Mouse (Mus musculus) macrophage (primary cell): ENCODE measurements around the gene Mov10l1. TPM values are rescaled to one million over a fixed set of nuclear protein-coding genes. Genes with fewer than 3 reads are reported as not detected.
A peak's percentile ranks its signal among the peaks of the same experiment; 100 is the strongest.

ENCODE experiments used
- H3K27ac ChIP-seq: fragments of 350-480 bp; formaldehyde crosslinking; 2 replicates; pipeline ENCODE4 v1.9.0; 2021
- H3K36me3 ChIP-seq: fragments of 350-480 bp; formaldehyde crosslinking; 2 replicates; pipeline ENCODE4 v1.9.0; 2021; ENCODE audit errors: inconsistent target
- H3K4me3 ChIP-seq: fragments of 350-480 bp; formaldehyde crosslinking; 2 replicates; pipeline ENCODE4 v1.9.0; 2021; ENCODE audit errors: inconsistent target
- H3K79me2 ChIP-seq: fragments of 350-480 bp; formaldehyde crosslinking; 2 replicates; pipeline ENCODE4 v1.9.0; 2021; ENCODE audit errors: inconsistent target
- WGBS: methylation state at CpG from one replicate; pipeline ENCODE4 v1.1.7; 2026; ENCODE audit warnings: inconsistent platforms; ENCODE audit not compliant: missing documents; 5-methylcytosine and 5-hydroxymethylcytosine counted together
- polyA plus RNA-seq: library from polyadenylated mRNA; stranded (reverse); fragments of 250-400 nt; gene quantifications from 3 replicates; pipeline ENCODE4 v1.2.4, GENCODE M21; 2018; ENCODE audit warnings: inconsistent platforms

The Mov10l1 gene
- polyA plus RNA-seq, 1 experiment from 2014 or later, result not detected

GRCm38 (mm10) chr15:89060032-89060681 lies 77.4 kb downstream of the Mov10l1 start:
- Histone ChIP-seq H3K27ac (no peak overlapping the region), H3K36me3 (no peaks in the 10 kb centered on the region), H3K79me2 (no peaks in the 10 kb centered on the region), H3K4me3 (no peak overlapping the region)
- WGBS, result 7% methylated on average over 39 of the region's 48 CpGs

DNA sequence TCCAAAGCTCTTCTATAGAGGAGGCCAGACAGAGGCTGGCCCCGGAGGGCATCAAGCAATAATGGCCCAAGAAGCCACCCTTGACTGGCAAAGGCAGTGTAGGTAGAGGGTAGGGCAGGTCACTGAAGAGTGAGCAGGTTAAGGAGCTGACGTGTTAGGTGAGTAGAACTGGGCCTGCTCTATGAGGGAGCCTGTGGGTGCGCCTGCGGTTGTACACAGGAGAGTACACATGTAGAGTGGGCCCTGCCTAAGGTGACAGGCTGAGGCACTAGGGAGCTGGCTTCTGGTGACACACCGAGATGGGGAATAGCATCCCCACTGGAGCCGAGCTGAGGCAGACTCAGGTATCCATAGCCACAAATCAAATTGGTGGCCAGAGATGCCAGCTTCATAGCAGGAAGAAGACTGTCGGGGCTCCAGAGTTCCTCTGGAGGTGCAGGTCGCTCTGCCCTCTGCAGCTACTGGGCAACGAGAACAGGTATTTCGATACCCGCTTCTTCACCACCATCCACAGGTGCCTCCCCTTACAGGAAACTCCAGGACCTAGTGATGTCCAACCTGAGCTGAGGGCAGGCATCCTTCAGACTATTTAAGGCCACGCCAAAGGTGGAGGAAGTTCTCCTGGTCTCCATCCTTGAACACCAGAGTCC lies 78.2 kb downstream of the Mov10l1 start:
- Histone ChIP-seq H3K79me2 (no peaks in the 10 kb centered on the region), H3K36me3 (no peaks in the 10 kb centered on the region), H3K4me3 (no peak overlapping the region), H3K27ac (no peak overlapping the region)
- WGBS, result 91% methylated on average over 12 of the region's 12 CpGs

GRCm38 (mm10) chr15:89061761-89062517 lies 79.2 kb downstream of the Mov10l1 start:
- Histone ChIP-seq H3K27ac (no peak overlapping the region), H3K4me3 (no peak overlapping the region), H3K36me3 (no peaks in the 10 kb centered on the region), H3K79me2 (no peaks in the 10 kb centered on the region)
- 99% methylated on average over 6 of the region's 6 CpGs for WGBS

DNA sequence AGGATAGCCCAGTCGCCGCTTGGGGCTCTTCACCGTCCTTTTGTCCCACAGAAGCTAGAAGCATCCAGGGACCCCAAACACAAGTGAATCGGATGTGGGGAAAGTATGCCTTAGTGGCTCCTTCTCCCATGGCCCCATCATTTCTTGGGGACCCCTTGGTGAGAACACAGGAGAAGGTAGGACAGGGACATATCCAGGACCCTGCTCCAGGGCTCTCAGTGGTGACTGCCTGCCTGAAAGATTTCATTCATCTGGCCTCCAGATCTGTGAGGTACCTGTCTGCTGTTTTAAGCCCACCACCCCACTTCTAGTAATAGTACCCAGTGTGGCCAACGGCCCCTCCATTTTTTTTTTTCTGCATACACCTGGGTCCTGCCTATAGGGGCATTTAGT lies 79.8 kb downstream of the Mov10l1 start:
- no peaks in the 10 kb centered on the region for H3K36me3 ChIP-seq
- no peaks in the 10 kb centered on the region for H3K79me2 ChIP-seq
- no peak overlapping the region for H3K27ac ChIP-seq
- WGBS, result 93% methylated on average over 5 of the region's 5 CpGs
- H3K4me3 ChIP-seq, result no peak overlapping the region

GRCm38 (mm10) chr15:89063001-89063400 lies 80.3 kb downstream of the Mov10l1 start:
- Histone ChIP-seq H3K4me3 (no peak overlapping the region), H3K36me3 (no peaks in the 10 kb centered on the region), H3K27ac (no peak overlapping the region), H3K79me2 (no peaks in the 10 kb centered on the region)
- 91% methylated on average over 7 of the region's 7 CpGs for WGBS

GRCm38 (mm10) chr15:89063536-89063935 lies 80.8 kb downstream of the Mov10l1 start:
- WGBS, result 92% methylated on average over 6 of the region's 6 CpGs
- no peaks in the 10 kb centered on the region for H3K79me2 ChIP-seq
- no peak overlapping the region for H3K27ac ChIP-seq
- no peaks in the 10 kb centered on the region for H3K36me3 ChIP-seq
- H3K4me3 ChIP-seq, result no peak overlapping the region

DNA sequence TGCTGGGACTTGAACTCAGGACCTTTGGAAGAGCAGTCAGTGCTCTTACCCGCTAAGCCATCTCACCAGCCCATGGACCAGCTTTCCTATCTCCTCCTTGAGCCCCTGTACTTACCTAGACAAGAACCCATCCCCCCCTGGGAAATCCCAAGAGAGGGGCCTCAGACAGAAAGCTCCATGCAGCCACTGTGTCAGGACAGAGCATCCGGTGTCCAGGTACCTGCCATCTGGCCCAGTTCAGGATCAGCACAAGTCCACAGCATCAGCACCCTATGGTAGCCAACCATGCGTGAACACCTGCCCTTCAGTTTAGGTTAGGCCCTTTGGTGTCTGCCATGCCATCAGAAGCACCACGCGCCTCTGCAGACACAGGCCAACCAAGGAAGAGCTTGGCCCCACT lies 82.2 kb downstream of the Mov10l1 start:
- H3K36me3 ChIP-seq, result no peaks in the 10 kb centered on the region
- WGBS, result 93% methylated on average over 5 of the region's 5 CpGs
- H3K79me2 ChIP-seq, result no peaks in the 10 kb centered on the region
- no peak overlapping the region for H3K4me3 ChIP-seq
- no peak overlapping the region for H3K27ac ChIP-seq

GRCm38 (mm10) chr15:89067609-89068008 lies 84.9 kb downstream of the Mov10l1 start:
- no peak overlapping the region for H3K27ac ChIP-seq
- H3K4me3 ChIP-seq, result no peak overlapping the region
- no peaks in the 10 kb centered on the region for H3K36me3 ChIP-seq
- H3K79me2 ChIP-seq, result no peaks in the 10 kb centered on the region
- 26% methylated on average over 35 of the region's 35 CpGs for WGBS

DNA sequence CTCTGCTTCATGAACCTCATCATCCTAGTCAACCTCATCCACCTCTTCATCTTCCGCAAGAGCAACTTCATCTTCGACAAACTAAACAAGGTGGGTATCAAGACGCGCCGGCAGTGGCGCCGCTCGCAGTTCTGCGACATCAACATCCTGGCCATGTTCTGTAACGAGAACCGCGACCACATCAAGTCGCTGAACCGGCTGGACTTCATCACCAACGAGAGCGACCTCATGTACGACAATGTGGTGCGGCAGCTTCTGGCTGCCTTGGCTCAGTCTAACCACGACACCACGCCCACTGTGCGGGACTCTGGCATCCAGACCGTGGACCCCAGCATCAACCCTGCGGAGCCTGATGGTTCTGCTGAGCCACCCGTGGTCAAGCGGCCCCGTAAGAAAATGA lies 85.5 kb downstream of the Mov10l1 start:
- H3K36me3 ChIP-seq, result no peaks in the 10 kb centered on the region
- no peak overlapping the region for H3K27ac ChIP-seq
- H3K79me2 ChIP-seq, result no peaks in the 10 kb centered on the region
- no peak overlapping the region for H3K4me3 ChIP-seq
- WGBS, result 71% methylated on average over 23 of the region's 26 CpGs

DNA sequence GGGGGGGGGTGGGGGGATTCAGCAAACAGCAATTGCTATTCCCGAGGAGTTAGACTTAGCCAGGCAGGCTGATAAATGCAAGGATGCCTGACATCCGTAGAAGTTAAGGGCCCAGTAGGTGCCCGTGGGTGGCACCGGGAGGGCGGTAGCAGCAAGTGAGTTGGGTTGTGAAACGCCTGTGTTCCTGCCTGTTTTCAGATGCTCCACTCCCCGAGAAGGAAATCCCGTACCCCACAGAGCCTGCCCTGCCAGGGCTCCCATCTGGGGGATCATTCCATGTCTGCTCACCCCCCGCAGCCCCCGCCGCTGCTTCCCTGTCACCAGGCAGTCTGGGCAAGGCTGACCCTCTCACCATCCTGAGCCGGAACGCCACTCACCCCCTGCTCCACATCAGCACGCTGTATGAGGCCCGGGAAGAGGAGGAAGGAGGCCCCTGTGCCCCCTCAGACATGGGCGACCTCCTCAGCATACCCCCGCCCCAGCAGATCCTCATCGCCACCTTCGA lies 86.7 kb downstream of the Mov10l1 start:
- Histone ChIP-seq H3K4me3 (no peak overlapping the region), H3K27ac (no peak overlapping the region), H3K36me3 (no peaks in the 10 kb centered on the region), H3K79me2 (no peaks in the 10 kb centered on the region)
- WGBS, result 90% methylated on average over 16 of the region's 19 CpGs

GRCm38 (mm10) chr15:89070606-89071005 lies 87.9 kb downstream of the Mov10l1 start:
- no peaks in the 10 kb centered on the region for H3K79me2 ChIP-seq
- H3K36me3 ChIP-seq, result no peaks in the 10 kb centered on the region
- H3K4me3 ChIP-seq, result no peak overlapping the region
- 91% methylated on average over 24 of the region's 24 CpGs for WGBS
- no peak overlapping the region for H3K27ac ChIP-seq

- H3K36me3 ChIP-seq, result no peaks in the 10 kb centered on the region
- no peak overlapping the region for H3K27ac ChIP-seq
- no peak overlapping the region for H3K4me3 ChIP-seq
- H3K79me2 ChIP-seq, result peaks cover 31% of the 10 kb centered on the region
- 37% methylated on average over 7 of the region's 10 CpGs for WGBS
Observed at GRCm38 (mm10) chr15:89073993-89074603, 91.4 kb downstream of the Mov10l1 start.

DNA sequence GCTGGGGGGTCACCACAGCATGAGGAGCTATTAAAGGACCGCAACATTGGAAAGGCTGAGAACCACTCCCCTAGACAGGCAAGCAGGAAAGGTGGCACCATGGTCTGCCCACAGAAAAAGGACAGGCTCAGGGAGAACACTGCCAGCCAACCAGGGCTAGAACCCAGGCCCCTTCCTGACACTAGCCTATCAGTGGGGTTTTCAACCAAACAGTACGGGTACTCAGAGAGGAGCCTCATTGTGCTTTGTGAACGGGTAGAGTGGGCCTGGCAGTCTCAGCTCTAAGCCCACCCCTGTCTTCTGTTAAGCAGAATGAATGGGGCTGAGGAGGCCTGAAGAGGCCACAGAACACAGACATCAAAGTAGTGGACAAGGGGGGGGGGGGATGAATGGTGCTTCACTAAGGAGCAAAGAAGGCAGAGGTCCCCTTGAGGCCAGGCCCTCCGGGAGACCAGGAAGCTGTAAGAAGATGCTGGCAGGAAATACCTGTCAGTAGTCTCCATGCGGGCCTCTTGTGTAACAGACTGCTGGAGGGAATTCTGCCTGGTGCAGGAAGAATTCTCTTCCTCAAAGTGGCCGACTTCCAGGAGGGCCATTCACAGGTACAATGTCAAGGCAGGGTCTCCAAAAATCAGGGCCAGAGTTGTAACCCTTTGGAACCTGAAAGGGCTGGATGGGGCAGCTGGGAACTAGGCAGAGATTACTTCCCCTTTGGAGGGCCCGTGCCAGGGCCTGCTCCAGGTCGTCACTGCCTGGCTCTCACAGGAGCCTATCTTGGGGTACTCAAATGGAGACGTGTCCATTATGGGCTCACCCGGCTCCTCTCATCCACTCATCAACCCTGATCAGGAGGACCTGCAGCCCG lies 92.1 kb downstream of the Mov10l1 start, which contains the start of gene Trabd:
TSS of gene Trabd (plus strand) at position 512 of the 865 bp plus-strand sequence.
- Histone ChIP-seq H3K36me3 (no peaks in the 10 kb centered on the region), H3K4me3 (peak within 1 kb of the TSS; percentile 60), H3K27ac (peak within 1 kb of the TSS; percentile 70), H3K79me2 (peaks cover 38% of the 10 kb centered on the region)
- WGBS, result 21% methylated on average over 11 of the region's 11 CpGs
